Mouse (Mus musculus) adrenal gland, postnatal 4 days (tissue): ENCODE measurements at regions not wholly inside any gene's neighbourhood (a gene's known extent, or its start where the extent isn't known, plus 50 kb on each side); places are given as distances from the start of the nearest gene placed in this dataset.

ENCODE experiments used
- DNase-seq, 2 experiments: peaks; one replicate each; pipeline ENCODE4 v3.0.0; 2021 to 2022; ENCODE audit warnings: low spot score in 2 of 2, mixed read lengths in 2 of 2

DNA sequence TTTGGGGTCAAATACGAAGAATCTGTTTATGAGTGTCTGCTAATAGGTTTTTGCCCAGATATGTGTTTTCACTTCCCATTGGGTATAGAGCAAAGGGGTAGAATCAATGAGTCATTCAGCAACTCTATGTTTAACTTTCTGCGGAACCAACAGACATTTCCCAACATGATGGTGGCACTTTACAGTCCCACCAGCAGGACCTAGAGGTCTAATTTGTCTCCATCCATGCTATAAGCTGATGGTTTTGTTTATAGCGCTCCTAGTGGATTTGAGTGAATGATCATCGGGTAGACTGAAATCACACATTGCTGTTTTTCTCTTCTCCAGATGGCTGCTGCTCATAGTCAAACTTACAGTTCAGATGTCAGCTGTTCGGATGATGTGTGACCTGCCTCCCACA is 99.7 kb upstream of the Arid5b start:
- DNase-seq: no peak

DNA sequence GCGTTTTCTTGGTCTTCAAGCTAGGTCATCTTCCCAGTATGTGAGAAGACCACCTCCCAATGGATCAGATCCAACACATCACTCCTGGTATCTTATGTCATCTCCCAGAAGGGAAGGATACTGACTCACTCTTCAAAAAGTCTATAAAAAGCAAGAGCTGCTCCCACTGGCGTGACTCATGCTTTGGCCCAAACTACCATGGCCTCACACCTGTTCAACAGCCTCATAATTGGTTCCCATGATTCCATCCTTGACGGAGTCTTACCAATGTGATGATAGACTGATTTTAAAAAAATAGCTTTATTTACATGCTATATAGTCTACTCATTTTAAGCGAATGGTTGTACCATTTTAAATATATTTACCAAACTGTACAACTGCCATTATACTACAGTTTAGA is 98.9 kb upstream of the Arid5b start:
- no peak for DNase-seq

DNA sequence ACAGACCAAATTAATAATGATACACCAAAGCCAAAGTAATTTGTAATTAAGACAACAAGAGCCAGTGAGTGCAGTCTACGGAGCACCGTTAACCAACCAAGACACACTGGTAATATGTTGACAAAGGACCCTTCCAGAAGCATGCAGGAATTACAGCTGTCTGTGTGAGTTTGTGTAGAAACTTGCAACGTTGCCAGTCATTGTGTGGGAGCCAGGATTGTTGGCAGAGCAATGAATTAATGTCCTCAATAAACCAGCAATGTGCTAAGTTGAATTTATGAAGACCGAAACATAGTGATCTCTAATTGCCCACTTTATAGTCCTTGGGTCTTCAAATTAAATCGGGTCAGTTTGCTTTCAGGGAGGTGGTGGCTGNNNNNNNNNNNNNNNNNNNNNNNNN is 95.3 kb upstream of the Arid5b start:
- DNase-seq: no peak

DNA sequence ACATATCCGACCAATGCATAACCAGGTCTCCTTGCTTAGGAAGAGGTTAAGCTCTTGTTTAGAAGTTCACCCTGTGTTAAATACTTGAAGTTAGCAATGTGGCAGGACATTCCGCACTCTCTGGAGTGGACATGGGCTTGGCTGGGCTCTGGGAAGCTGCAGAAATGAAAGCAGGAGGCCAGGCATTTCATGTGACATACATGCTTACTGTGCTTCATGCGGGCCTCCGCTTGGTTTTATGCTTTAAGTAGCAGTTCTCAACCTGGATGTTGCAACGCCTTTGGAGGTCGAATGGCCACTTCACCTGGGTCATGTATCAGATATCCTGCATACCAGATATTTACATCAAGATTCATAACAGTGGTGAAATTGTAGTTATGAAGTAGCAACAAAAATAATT is 93.2 kb upstream of the Arid5b start:
- no peak for DNase-seq

DNA sequence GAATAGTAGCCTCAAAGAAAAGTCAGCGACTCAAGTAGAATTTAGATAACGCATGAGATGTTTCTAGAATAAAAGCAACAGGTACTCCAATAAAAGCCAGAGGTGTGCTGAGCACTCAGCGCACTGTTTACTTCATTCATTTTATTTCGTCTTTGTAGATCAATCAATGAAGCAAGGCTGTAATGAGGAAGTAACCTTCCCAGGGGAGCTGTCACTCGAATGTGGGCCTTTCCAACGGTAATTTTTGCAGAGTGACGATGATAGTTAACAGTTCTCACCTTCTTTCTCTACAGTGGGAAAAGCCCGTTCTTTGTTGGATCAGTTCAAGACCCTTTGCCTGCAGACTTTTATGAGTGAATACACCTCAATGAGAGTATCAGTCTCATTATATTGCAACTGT is 92.4 kb upstream of the Arid5b start:
- DNase-seq: no peak

DNA sequence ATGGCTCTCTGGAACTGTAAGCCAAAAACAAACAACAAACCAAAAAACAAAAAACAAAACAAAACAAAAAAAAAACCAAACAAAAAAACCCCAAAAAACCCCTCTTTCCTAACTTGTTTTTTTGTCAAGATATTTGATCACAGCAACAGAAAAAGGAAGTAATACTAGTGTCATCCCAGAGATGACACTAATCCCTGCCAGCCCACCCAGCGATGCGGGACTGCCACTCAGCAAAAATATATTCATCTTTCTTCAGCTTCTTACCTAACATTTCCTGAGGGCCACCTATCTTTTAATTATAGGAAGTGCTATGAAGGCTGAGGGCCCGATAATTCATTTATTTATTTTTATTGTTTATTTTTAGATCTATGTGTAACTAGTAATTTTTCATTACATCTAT is 88.3 kb upstream of the Arid5b start:
- no peak for DNase-seq

DNA sequence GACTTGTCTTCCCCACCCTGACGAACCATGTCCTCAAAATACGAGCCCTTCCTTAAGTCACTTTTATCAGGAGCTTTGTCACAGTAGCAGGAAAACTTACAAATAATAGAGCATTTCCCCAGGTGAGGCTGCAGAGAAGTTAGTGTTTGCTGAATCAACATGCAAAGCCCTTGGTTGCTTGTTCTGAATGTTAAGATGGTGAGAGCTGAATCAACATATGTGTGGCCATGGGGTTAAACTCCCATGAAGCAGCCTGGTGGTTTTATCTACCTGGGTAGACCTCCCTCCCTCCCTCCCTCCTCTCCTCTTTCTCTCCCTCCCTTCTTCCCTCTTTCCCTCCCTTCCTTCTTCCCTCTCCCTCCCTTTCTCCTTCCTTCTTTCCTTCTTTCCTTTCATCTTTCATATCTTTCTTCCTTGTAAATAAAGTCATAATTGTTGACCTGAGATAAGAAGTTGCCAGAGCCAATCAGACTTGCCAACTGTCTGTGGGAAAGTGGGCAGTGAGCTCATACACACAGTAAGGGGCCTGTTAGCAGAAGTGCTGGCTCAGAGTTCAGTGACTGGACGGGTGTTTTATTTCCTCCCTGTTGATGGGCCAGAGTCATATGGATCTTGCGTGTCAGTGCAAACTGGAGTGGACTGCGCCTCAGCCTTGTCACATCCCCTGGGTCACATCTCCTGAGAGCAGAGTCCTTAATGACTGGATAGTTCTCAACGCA is 82.4 kb upstream of the Arid5b start:
- DNase-seq: no peak

DNA sequence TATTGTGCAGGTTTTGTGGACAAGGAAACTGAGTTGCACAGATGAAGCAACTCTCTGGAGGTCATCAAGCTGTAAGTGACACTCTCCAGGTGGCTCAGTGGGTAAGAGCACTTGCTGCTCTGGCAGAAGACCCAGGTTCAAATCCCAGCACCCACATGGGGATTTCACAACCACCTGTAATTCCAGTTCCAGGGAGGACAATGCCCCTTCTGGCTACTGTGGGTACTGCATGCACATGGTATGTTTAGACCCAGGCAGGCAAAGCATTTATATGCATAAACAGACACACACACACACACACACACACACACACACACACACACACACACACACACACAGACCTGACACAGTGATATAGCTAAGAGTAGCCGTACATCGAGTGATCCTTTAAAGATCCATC is 80.6 kb upstream of the Arid5b start:
- no peak for DNase-seq

DNA sequence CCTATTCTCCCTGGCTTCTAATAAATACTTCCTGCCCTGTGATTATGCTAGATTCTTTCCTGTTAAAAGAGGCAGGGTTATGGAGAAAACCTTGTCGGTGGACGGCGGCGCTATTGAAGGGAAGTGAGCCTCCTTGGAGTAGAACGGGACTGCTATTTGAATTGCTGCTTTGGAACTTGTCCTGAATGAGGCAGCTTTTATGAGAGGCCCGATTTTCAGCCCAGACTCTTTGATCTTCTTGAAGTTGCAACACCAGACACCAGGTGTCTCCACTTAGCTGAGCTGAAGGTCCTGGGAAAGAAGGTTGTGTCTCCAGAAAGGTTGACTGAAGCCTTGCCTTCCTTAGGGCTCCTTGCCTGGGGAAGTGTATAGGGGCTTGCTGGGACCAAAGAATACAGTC is 78.4 kb upstream of the Arid5b start:
- DNase-seq: no peak

DNA sequence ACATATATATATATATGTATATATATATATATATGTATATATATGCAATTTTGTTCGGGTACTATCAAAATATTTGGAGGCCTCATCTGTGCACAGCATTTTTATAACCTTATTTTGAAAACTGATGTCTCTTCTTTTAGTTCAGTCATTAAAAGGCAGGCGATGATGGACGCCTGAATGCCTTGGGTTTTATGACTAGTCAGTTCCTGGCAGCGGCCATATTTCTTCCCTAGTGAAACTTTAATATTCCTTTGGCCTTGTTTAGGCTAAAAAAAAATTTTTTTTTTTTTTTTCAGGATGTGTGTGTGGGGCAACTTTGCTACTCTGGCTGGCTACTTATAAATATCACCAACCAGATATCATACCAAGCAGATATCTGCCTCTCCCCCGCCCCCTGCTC is 78.0 kb upstream of the Arid5b start:
- no peak for DNase-seq

DNA sequence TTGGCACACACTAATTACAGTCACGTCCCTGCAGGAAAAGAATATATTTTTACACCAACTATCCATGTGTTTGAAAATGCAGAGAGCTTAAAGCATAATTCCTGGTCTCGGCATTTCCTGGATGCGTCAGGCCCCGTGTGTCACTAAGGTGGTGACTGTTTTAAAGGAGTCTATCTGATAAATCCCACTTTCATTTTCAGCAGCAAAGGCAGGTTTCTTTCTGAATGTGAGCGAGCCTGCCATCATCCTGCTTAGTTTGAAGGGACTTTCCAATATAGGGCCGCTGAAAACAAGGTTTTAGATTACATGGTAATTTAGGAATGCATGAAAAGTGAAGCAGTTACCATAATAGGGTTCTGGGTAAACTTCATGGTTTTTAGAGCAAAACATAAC is 77.5 kb upstream of the Arid5b start:
- no peak for DNase-seq

DNA sequence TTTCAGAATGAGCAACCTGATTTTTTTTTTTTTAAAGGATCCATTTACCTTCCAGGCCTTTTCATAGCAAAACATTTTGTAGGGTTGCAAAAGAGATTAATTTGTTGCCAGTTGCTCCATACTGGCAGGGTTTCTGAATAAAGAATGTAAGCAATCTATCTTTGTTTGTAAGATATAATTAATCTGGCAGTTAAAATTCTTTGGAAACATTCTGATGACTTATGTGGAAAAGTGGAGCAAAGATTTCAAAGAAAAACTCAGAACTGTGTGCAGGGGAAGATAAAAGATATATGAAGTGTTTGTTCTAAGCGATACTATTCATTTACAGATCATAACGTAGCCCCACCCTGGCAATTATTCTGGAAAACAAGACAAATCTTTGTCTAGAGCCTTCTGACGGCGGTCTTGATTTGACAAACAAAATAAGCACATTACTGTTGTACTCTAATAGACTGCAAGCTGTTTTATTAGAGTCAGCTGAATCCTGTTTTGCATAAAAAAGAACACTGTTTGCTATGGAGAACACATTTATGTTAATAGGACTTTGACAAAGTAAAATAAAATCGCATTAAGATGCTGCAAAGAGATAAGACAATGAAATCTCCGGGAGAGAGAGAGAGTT is 77.0 kb upstream of the Arid5b start:
- no peak for DNase-seq

DNA sequence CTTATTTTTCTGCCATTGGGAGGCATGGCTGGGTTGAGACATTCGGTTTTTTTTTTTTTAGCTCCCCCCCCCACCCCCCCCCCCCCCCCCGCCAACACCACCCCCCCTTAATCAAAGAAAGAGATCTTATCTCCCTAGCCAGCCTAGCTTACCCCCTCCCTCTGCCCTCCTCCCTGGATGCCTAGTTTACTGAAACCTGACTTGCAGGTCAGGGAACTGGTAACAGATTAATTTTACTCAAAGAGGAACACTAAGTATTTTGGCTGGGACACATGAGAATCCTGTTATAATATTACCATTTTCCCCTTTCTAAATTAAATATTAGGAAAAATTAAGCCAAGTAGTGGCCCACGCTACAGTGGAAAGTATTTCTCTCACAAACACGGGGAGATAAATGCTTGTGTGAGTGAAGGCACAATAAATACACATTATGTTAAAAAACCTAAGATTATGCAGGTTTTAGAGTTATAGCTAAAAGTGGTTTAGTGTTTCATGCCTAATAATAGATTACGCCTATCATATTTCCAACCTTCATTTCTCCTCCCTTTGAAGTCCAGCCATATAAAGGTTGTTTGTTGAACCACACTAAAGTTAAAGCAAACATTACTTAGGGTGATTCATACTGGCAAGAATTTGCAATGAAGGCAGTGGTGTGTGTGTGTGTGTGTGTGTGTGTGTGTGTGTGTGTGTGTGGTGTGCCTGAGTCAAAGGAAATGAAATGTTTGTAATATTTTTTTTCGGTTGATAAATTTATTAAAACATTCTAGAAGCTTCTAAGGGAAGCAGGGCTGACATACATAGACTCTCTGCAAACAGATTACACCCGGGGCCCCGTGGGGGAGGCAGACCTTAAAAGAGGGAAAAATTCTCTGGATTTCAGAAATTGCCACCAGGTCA is 76.0 kb upstream of the Arid5b start:
- peak; percentile 21 to 25 for DNase-seq

DNA sequence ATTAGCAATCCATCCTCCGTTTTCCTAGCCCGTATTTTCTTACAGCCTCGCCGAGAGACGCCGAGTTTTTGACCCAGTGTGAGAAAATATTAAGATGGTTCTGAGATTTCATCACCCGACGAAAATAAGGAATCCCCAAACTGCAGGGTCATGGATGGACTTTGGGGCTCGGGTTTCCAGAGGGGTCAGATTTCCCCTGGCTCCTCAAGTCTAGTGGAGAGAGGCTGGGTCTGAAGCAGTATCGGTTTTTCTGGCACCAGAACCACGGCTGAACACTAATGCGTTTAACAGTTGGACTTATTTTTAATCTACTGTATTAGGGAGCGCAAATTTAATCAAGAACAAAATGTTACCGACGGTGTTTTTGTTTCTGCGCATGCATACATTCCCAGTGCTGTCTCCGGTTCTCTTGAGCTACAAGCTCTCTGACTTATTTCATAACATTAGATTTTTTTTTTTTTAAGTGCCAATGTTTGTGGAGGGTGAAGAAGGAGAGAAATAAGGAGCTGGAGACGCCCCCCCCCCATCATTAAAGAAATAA is 75.2 kb upstream of the Arid5b start:
- DNase-seq: no peak

DNA sequence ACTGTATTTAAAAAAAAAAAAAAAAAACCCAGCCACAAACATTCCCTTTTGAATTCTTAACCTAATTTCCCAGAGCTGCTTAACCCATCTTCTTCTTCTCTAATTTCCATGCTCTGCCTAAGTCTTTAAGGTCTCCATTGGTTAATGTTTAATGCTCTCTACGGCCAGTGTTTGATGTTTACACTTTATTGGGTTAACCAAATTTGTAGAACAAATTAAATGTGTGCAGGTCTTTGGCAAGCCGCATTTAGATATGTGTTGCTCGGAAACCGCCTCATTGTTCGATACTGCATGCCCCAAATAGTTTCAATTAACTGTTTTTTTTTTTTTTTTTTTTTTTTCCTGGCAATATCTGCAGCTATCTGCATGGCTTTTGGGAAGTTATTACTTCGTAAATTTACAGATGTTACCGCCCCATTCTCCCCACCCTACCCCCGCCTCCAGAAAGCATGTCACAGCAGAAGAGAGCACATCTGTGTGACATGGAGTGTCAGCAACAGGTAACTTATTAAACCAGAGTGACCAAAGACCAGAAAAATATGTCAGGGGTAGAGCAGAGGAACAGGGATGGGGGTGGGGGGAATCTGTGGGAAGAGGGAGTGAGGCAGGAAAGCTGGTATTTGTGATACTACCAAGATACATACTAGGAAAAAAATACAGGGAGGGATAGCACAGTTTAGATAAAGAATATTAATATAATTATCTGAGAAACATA is 73.5 kb upstream of the Arid5b start:
- no peak for DNase-seq

DNA sequence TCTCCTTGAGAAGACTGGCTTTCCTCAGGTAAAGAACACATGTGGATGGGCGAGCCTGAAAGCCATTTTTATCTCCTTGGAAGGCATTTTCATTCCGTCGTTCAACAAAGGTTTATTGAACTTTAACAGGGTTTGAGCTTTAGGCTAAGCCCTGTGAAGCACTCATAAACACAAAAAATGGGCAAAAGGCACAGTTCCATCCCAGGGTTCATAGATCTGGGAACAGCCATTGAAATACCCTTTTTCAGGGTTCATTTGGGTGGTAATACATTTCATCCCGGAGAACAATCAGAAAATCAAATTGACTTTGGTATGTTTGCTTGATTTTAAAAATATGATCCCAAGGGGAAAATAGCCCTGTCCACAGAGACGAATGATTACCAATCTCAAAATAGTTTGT is 72.9 kb upstream of the Arid5b start:
- DNase-seq: no peak

DNA sequence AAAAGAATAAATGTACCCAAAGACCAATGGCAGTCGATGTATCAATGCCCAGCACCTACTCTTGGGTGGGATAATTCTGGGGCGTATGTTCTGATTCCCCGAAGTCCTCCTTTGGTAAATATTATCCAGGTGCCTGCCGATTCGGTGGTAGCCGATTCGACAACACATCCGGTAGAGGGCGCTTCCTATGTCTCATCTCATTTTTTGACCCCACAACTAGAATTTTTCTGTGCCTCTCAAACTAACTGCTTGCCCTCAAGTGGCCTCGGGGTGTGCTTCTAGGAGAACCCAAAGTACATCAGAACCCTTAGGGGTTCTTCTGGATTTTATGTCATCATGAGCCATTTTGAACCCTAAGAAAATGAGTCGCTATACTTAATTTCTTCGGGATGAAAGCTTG is 72.3 kb upstream of the Arid5b start:
- DNase-seq: no peak

DNA sequence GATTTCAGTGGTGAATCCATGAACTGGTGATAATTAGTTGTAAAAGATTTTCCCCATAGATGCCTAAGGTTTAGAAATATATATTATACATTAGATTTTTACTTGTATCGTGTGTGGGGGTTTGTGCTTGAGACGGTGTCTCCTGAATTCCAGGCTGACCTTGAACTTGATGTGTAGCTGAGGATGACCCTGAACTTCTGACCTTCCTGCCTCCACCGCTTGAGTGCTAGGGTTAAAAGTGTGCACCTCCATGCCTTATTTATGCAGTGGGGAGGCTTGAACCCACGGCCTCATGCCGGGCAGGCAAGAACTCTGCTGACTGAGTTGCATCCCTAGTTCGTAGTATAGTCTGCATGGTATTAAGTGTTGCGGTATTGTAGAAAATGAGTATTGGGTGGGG is 69.3 kb upstream of the Arid5b start:
- no peak for DNase-seq

DNA sequence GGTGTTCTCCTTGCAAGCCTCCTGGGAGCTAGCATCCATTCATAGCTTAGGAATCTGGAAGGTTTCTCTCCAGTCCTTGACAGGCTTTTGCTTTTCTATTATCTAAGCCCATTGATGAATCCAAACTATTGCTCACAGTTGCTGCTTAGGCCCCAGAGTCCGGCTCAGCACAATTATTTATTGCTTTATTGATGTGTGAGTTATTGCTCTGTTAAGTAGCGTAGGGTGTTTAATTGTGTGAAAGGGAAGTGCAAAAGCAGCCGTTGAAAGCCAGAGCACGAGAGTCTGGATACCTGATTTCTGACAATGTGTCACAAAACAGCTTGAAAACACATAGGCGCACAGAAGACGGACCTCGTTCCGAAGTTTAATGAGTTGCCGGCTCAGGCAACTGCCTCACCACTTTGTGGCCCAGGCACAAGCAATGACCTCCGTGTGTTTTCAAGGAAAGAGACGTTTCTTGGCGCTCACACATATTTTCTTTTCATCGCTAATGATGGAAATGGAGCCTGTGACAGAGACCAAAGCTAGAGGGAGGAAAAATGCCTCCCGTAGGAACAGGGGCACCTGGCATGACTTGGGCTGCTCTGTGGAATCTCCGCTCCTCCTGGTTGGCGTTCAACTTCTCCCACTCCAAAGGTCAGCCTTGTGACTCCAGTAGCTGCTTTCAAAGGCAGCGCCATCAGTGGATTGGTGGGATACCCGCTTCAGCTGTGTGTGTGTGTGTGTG is 66.6 kb upstream of the Arid5b start:
- no peak for DNase-seq

DNA sequence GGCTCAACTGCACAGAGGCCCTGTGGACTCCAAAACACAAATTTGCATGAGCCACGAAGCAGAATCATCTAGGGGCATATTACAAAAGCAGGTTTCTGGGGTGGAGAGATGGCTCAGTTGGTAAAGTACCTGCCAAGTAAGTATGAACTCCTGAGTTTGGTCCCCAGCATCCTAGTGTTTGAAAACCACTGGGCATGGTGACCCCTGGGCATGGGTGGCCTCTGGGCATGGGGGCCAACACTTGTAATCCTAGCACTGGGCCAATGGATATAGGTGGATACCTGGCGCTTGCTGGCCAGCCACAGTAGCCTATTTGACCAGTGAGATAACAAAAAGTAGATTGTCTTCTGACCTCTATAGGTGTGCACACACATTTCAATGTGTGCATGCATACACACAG is 65.7 kb upstream of the Arid5b start:
- no peak for DNase-seq

DNA sequence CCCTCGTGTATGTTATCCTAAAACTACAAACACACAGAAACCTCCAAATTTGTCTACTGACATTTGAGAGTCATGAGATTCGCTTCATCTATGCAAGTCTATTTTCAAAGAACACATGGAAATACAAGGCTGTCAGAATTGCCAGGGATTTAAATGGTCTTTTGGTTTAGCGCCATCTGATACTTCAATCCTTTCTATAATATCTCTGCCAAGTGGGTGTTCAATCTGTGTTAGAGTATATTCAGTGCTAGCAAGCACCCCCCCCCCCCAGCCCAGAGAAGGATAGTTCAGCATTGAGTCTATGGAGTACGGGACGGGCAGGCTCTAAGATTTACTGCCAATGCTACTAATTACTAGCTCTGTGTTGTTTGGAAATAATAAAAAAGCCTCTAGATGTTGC is 55.5 kb upstream of the Arid5b start:
- DNase-seq: no peak
